Mouse (Mus musculus): Measurements from ENCODE around the gene Atp2b4. TPM values are rescaled to one million over a fixed set of nuclear protein-coding genes. Genes with fewer than 3 reads are reported as not detected.
A peak's percentile ranks its signal among the peaks of the same experiment; 100 is the strongest.
"Not testable (repeated sequence)": the region's sequence is repeated elsewhere in the genome, so short reads cannot be mapped to it uniquely, and the experiment has no call there.

Gene Atp2b4
- polyA plus RNA-seq, 1 experiment from 2014 or later = 8.2 TPM

- H3K4me3 ChIP-seq (ENCODE audit: low read length); H3K27ac ChIP-seq (ENCODE audit: low read length); H3K9ac ChIP-seq (replicated peaks; ENCODE audit: low read length); H3K9me3 ChIP-seq (ENCODE audit: low read length); H3K4me1 ChIP-seq (ENCODE audit: insufficient read depth, low read length); H3K36me3 ChIP-seq (ENCODE audit: insufficient read depth, low read length); H3K27me3 ChIP-seq (ENCODE audit: insufficient read depth, low read length); H3K4me2 ChIP-seq (replicated peaks; ENCODE audit: low read depth, low read length); ATAC-seq (ENCODE audit: low FRiP score, low TSS enrichment): not testable (repeated sequence)
- WGBS = 83% methylated on average over 7 of the region's 8 CpGs
These were observed 135.1 kb downstream of the Atp2b4 start for GRCm38 (mm10) chr1:133665713-133666112.

GRCm38 (mm10) chr1:133664203-133664970 lies 136.5 kb downstream of the Atp2b4 start:
- no peak for ATAC-seq (ENCODE audit: low FRiP score, low TSS enrichment)
- no peaks in the 10 kb centered on the region for H3K27me3 ChIP-seq (ENCODE audit: insufficient read depth, low read length)
- H3K4me2 ChIP-seq (replicated peaks; ENCODE audit: low read depth, low read length) = no peak overlapping the region
- no peaks in the 10 kb centered on the region for H3K9me3 ChIP-seq (ENCODE audit: low read length)
- H3K27ac ChIP-seq (ENCODE audit: low read length) = no peak overlapping the region
- no peak overlapping the region for H3K9ac ChIP-seq (replicated peaks; ENCODE audit: low read length)
- WGBS = 76% methylated on average over 11 of the region's 11 CpGs
- no peaks in the 10 kb centered on the region; the same call in 1 of the 2 replicates for H3K36me3 ChIP-seq (ENCODE audit: insufficient read depth, low read length)
- no peak overlapping the region for H3K4me3 ChIP-seq (ENCODE audit: low read length)
- H3K4me1 ChIP-seq (ENCODE audit: insufficient read depth, low read length) = peaks cover 7% of the 10 kb centered on the region

GRCm38 (mm10) chr1:133663427-133663826 lies 137.4 kb downstream of the Atp2b4 start:
- Histone ChIP-seq H3K36me3 (ENCODE audit: insufficient read depth, low read length) (no peaks in the 10 kb centered on the region; the same call in none of the 2 replicates), H3K9me3 (ENCODE audit: low read length) (no peaks in the 10 kb centered on the region), H3K4me3 (ENCODE audit: low read length) (no peak overlapping the region), H3K4me2 (replicated peaks; ENCODE audit: low read depth, low read length) (no peak overlapping the region), H3K4me1 (ENCODE audit: insufficient read depth, low read length) (peaks cover 16% of the 10 kb centered on the region), H3K9ac (replicated peaks; ENCODE audit: low read length) (no peak overlapping the region), H3K27ac (ENCODE audit: low read length) (no peak overlapping the region), H3K27me3 (ENCODE audit: insufficient read depth, low read length) (no peaks in the 10 kb centered on the region)
- no peak for ATAC-seq (ENCODE audit: low FRiP score, low TSS enrichment)
- WGBS = 70% methylated on average over 4 of the region's 4 CpGs

GRCm38 (mm10) chr1:133662941-133663340 lies 137.9 kb downstream of the Atp2b4 start:
- H3K4me3 ChIP-seq (ENCODE audit: low read length) = no peak overlapping the region
- no peaks in the 10 kb centered on the region for H3K27me3 ChIP-seq (ENCODE audit: insufficient read depth, low read length)
- no peaks in the 10 kb centered on the region; the same call in none of the 2 replicates for H3K36me3 ChIP-seq (ENCODE audit: insufficient read depth, low read length)
- H3K4me1 ChIP-seq (ENCODE audit: insufficient read depth, low read length) = peaks cover 21% of the 10 kb centered on the region
- WGBS = 96% methylated on average over 7 of the region's 7 CpGs
- H3K9me3 ChIP-seq (ENCODE audit: low read length) = no peaks in the 10 kb centered on the region
- ATAC-seq (ENCODE audit: low FRiP score, low TSS enrichment) = no peak
- no peak overlapping the region for H3K27ac ChIP-seq (ENCODE audit: low read length)
- no peak overlapping the region for H3K4me2 ChIP-seq (replicated peaks; ENCODE audit: low read depth, low read length)
- no peak overlapping the region for H3K9ac ChIP-seq (replicated peaks; ENCODE audit: low read length)

GRCm38 (mm10) chr1:133661203-133661933 lies 139.5 kb downstream of the Atp2b4 start, which contains the start of gene Gm38394:
TSS of gene Gm38394 (minus strand) at chr1:133661318.
- Histone ChIP-seq H3K27ac (ENCODE audit: low read length) (peak within 1 kb of the TSS; percentile 89), H3K4me3 (ENCODE audit: low read length) (peak within 1 kb of the TSS; percentile 83), H3K36me3 (ENCODE audit: insufficient read depth, low read length) (peaks cover 9% of the 10 kb centered on the region), H3K4me2 (replicated peaks; ENCODE audit: low read depth, low read length) (peak within 1 kb of the TSS; percentile 95), H3K9ac (replicated peaks; ENCODE audit: low read length) (peak within 1 kb of the TSS; percentile 91), H3K4me1 (ENCODE audit: insufficient read depth, low read length) (peaks cover 32% of the 10 kb centered on the region), H3K27me3 (ENCODE audit: insufficient read depth, low read length) (no peaks in the 10 kb centered on the region), H3K9me3 (ENCODE audit: low read length) (no peaks in the 10 kb centered on the region)
- under 1% methylated on average over 26 of the region's 26 CpGs for WGBS
- peak; percentile 99 for ATAC-seq (ENCODE audit: low FRiP score, low TSS enrichment)

- WGBS = under 1% methylated on average over 39 of the region's 41 CpGs
- peaks cover 35% of the 10 kb centered on the region for H3K4me1 ChIP-seq (ENCODE audit: insufficient read depth, low read length)
- H3K4me3 ChIP-seq (ENCODE audit: low read length) = peak within 1 kb of the TSS; percentile 83
- H3K36me3 ChIP-seq (ENCODE audit: insufficient read depth, low read length) = peaks cover 9% of the 10 kb centered on the region
- ATAC-seq (ENCODE audit: low FRiP score, low TSS enrichment) = peak; percentile 84
- no peaks in the 10 kb centered on the region for H3K9me3 ChIP-seq (ENCODE audit: low read length)
- H3K27ac ChIP-seq (ENCODE audit: low read length) = peak within 1 kb of the TSS; percentile 89
- H3K4me2 ChIP-seq (replicated peaks; ENCODE audit: low read depth, low read length) = peak within 1 kb of the TSS; percentile 95
- no peaks in the 10 kb centered on the region for H3K27me3 ChIP-seq (ENCODE audit: insufficient read depth, low read length)
- H3K9ac ChIP-seq (replicated peaks; ENCODE audit: low read length) = peak within 1 kb of the TSS; percentile 91
These were observed 140.2 kb downstream of the Atp2b4 start, which contains the start of gene Zbed6 for GRCm38 (mm10) chr1:133660466-133661202. TSS of gene Zbed6 (minus strand) at chr1:133660885.

GRCm38 (mm10) chr1:133658878-133659277 lies 142.0 kb downstream of the Atp2b4 start:
- Histone ChIP-seq H3K27me3 (ENCODE audit: insufficient read depth, low read length) (no peaks in the 10 kb centered on the region), H3K4me1 (ENCODE audit: insufficient read depth, low read length) (peaks cover 38% of the 10 kb centered on the region), H3K9me3 (ENCODE audit: low read length) (no peaks in the 10 kb centered on the region), H3K27ac (ENCODE audit: low read length) (no peak overlapping the region), H3K4me2 (replicated peaks; ENCODE audit: low read depth, low read length) (no peak overlapping the region), H3K4me3 (ENCODE audit: low read length) (no peak overlapping the region), H3K36me3 (ENCODE audit: insufficient read depth, low read length) (peaks cover 9% of the 10 kb centered on the region), H3K9ac (replicated peaks; ENCODE audit: low read length) (no peak overlapping the region)
- WGBS = 83% methylated on average over 3 of the region's 3 CpGs
- ATAC-seq (ENCODE audit: low FRiP score, low TSS enrichment) = no peak

GRCm38 (mm10) chr1:133656811-133657210 lies 144.0 kb downstream of the Atp2b4 start:
- Histone ChIP-seq H3K36me3 (ENCODE audit: insufficient read depth, low read length) (peaks cover 9% of the 10 kb centered on the region), H3K9ac (replicated peaks; ENCODE audit: low read length) (peak overlapping the region; percentile 29; the same call in 1 of the 2 replicates), H3K9me3 (ENCODE audit: low read length) (no peaks in the 10 kb centered on the region), H3K4me2 (replicated peaks; ENCODE audit: low read depth, low read length) (no peak overlapping the region), H3K4me1 (ENCODE audit: insufficient read depth, low read length) (peaks cover 38% of the 10 kb centered on the region), H3K27ac (ENCODE audit: low read length) (no peak overlapping the region), H3K27me3 (ENCODE audit: insufficient read depth, low read length) (no peaks in the 10 kb centered on the region), H3K4me3 (ENCODE audit: low read length) (no peak overlapping the region)
- 33% methylated on average over 5 of the region's 5 CpGs for WGBS
- no peak for ATAC-seq (ENCODE audit: low FRiP score, low TSS enrichment)

GRCm38 (mm10) chr1:133653033-133653432 lies 147.8 kb downstream of the Atp2b4 start:
- no peak for ATAC-seq (ENCODE audit: low FRiP score, low TSS enrichment)
- Histone ChIP-seq H3K4me3 (ENCODE audit: low read length) (no peak overlapping the region), H3K9me3 (ENCODE audit: low read length) (no peaks in the 10 kb centered on the region), H3K36me3 (ENCODE audit: insufficient read depth, low read length) (peaks cover 9% of the 10 kb centered on the region; the same call in 1 of the 2 replicates), H3K4me1 (ENCODE audit: insufficient read depth, low read length) (peaks cover 18% of the 10 kb centered on the region), H3K27me3 (ENCODE audit: insufficient read depth, low read length) (no peaks in the 10 kb centered on the region), H3K27ac (ENCODE audit: low read length) (no peak overlapping the region), H3K9ac (replicated peaks; ENCODE audit: low read length) (no peak overlapping the region), H3K4me2 (replicated peaks; ENCODE audit: low read depth, low read length) (no peak overlapping the region)
- 98% methylated on average over 1 of the region's 1 CpGs for WGBS
